In the genomic region with DNA sequence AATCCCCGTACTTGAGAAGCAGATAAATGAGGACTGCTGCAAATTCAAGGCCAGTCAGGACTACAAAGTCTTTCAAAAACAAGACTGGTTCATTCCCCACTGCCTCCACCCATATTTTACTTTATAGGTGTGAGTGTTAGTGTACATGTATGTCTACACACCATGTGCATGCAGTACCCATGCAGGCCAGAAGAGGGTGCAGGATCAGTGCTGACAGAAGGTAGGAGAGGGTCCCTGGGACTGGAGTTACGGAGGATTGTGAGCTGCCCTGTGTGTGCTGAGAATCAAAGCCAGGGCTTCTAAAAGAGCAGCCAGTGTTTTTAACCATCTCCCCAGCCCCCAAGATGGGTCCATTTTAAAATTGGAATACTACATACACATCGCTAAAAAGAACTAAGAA, we compare ENCODE assay signal across 10 mouse cellular contexts. TPM values are rescaled to one million over a fixed set of nuclear protein-coding genes. Genes with fewer than 3 reads are reported as not detected.
A peak's percentile ranks its signal among the peaks of the same experiment; 100 is the strongest.
DNase-seq lines count a peak whose midpoint lies in the region; ATAC-seq and TF ChIP-seq lines count a peak whose summit lies in the region.
"Had no signal": no experiment of that assay in that cellular context is flagged by ENCODE, and none has a peak within 500 bp of the region (broad histone marks: within the 10 kb centered on the region; RNA-seq: fewer than 3 reads in every experiment).

No protein-coding gene starts in this region.

- peak; percentile 58 for DNase-seq in adrenal gland, postnatal 14 days
- DNase-seq in adrenal gland, postnatal 4 days (ENCODE audit: low spot score in 2 of 2): no peak
- peak; percentile 62 for DNase-seq in liver
- peak; percentile 32 to 64 for DNase-seq in spleen, postnatal 14 days (ENCODE audit: low spot score in 2 of 2)
- no peak for DNase-seq in adrenal gland, postnatal 25 days
- DNase-seq in heart, adult 11 months: no peak

- H3K9me3 ChIP-seq in liver, embryonic 12.5 days (replicated peaks): no peaks in the 10 kb centered on the region
- H3K9me3 ChIP-seq: embryonic facial prominence, embryonic 13.5 days; midbrain, embryonic 12.5 days had no signal

- peak; percentile 57 for TF ChIP-seq CTCF in cortical plate, adult 2 months (IDR thresholded peaks at IDR 0.05; ENCODE audit: extremely low read depth, insufficient read depth, low read length)

- ATAC-seq in liver, embryonic 12.5 days: no peak

- peaks cover 29% of the 10 kb centered on the region for H3K36me3 ChIP-seq in liver, embryonic 12.5 days

- H3K27ac ChIP-seq in liver, embryonic 12.5 days: no peak overlapping the region
- H3K27ac ChIP-seq in cortical plate, adult 2 months (ENCODE audit: insufficient read depth, low read length): no peak overlapping the region
- H3K27ac ChIP-seq: embryonic facial prominence, embryonic 13.5 days; midbrain, embryonic 12.5 days had no signal

- no peak overlapping the region for H3K4me3 ChIP-seq in liver, embryonic 12.5 days
- H3K4me3 ChIP-seq in cortical plate, adult 2 months (ENCODE audit: insufficient read depth, low read length): no peak overlapping the region
- H3K4me3 ChIP-seq: embryonic facial prominence, embryonic 13.5 days; midbrain, embryonic 12.5 days had no signal

- WGBS in liver, embryonic 12.5 days (ENCODE audit: insufficient replicate concordance): 84% methylated on average over 3 of the region's 3 CpGs

- peaks cover 29% of the 10 kb centered on the region for H3K4me1 ChIP-seq in liver, embryonic 12.5 days
- no peaks in the 10 kb centered on the region for H3K4me1 ChIP-seq in cortical plate, adult 2 months (ENCODE audit: control insufficient read depth, insufficient read depth, low read length)
- H3K4me1 ChIP-seq: embryonic facial prominence, embryonic 13.5 days; midbrain, embryonic 12.5 days had no signal

- H3K4me2 ChIP-seq in liver, embryonic 12.5 days: no peak overlapping the region
- H3K4me2 ChIP-seq: embryonic facial prominence, embryonic 13.5 days; midbrain, embryonic 12.5 days had no signal

- TF ChIP-seq POLR2A in cortical plate, adult 2 months (IDR thresholded peaks at IDR 0.05; ENCODE audit: extremely low read depth, insufficient read depth, low read length): no peak

- peaks cover 6% of the 10 kb centered on the region; the same call in 1 of the 2 replicates for H3K27me3 ChIP-seq in liver, embryonic 12.5 days (replicated peaks)
- H3K27me3 ChIP-seq: embryonic facial prominence, embryonic 13.5 days; midbrain, embryonic 12.5 days had no signal

- H3K9ac ChIP-seq in liver, embryonic 12.5 days: no peak overlapping the region
- H3K9ac ChIP-seq: embryonic facial prominence, embryonic 13.5 days; midbrain, embryonic 12.5 days had no signal

RNA-seq across cellular contexts. Expression of gene Ube2v1, which starts 8.4 kb away (rescaled TPM):
- total RNA-seq in adrenal gland, postnatal 14 days (2021): 172 and 174 TPM in 2 replicates
- 100 to 1,000 TPM; 194 to 200 TPM for total RNA-seq in adrenal gland, postnatal 4 days (2021)
- 256 and 259 TPM in 2 replicates for polyA plus RNA-seq in liver, embryonic 12.5 days (2016; fragmentation: Nextera tagmentation; extraction: Ambion mirVana)
- 251 and 267 TPM in 2 replicates for polyA plus RNA-seq in cortical plate, adult 2 months (2012; rRNA removed)
- 187 and 190 TPM in 2 replicates for total RNA-seq in adrenal gland, postnatal 25 days (2021)

RNA-seq across cellular contexts. Expression of gene Gm20431, which starts 21.0 kb away (rescaled TPM):
- 19.2 and 23.8 TPM in 2 replicates for total RNA-seq in adrenal gland, postnatal 14 days (2021)
- total RNA-seq in adrenal gland, postnatal 4 days (2021): 10 to 100 TPM; 18.2 to 23.0 TPM
- polyA plus RNA-seq in liver, embryonic 12.5 days (2016; fragmentation: Nextera tagmentation; extraction: Ambion mirVana): 1.8 and 4.8 TPM in 2 replicates
- polyA plus RNA-seq in cortical plate, adult 2 months (2012; rRNA removed): 0.93 TPM in 1 of 2 replicates, not detected in the other
- 12.1 and 15.7 TPM in 2 replicates for total RNA-seq in adrenal gland, postnatal 25 days (2021)

RNA-seq across cellular contexts. Expression of gene Cebpb, which starts 48.4 kb away (rescaled TPM):
- total RNA-seq in adrenal gland, postnatal 14 days (2021): 358 and 403 TPM in 2 replicates
- total RNA-seq in adrenal gland, postnatal 4 days (2021): 100 to 1,000 TPM; 229 to 255 TPM
- 21.8 and 23.4 TPM in 2 replicates for polyA plus RNA-seq in liver, embryonic 12.5 days (2016; fragmentation: Nextera tagmentation; extraction: Ambion mirVana)
- polyA plus RNA-seq in cortical plate, adult 2 months (2012; rRNA removed): 16.7 and 19.4 TPM in 2 replicates
- 483 and 585 TPM in 2 replicates for total RNA-seq in adrenal gland, postnatal 25 days (2021)

RNA-seq across cellular contexts. Expression of gene Tmem189, which starts 49.3 kb away (rescaled TPM):
- 30.7 and 37.5 TPM in 2 replicates for total RNA-seq in adrenal gland, postnatal 14 days (2021)
- 10 to 100 TPM; 32.9 to 35.4 TPM for total RNA-seq in adrenal gland, postnatal 4 days (2021)
- polyA plus RNA-seq in liver, embryonic 12.5 days (2016; fragmentation: Nextera tagmentation; extraction: Ambion mirVana): 27.3 and 30.4 TPM in 2 replicates
- 88.8 and 89.0 TPM in 2 replicates for polyA plus RNA-seq in cortical plate, adult 2 months (2012; rRNA removed)
- total RNA-seq in adrenal gland, postnatal 25 days (2021): 37.4 and 40.5 TPM in 2 replicates

Comparison
In these comparisons a context has a peak if more than half of its experiments do, and no peak if none do; other contexts are left out.
1. DNase-seq: peak in adrenal gland, postnatal 14 days (single experiment), liver (single experiment) and spleen, postnatal 14 days (2 of 2); none in adrenal gland, postnatal 4 days (0 of 2), adrenal gland, postnatal 25 days (single experiment) and heart, adult 11 months (single experiment).